Mouse (Mus musculus) subcutaneous adipose tissue, adult 2 months (tissue): ENCODE results near the gene Rcvrn. TPM values are rescaled to one million over a fixed set of nuclear protein-coding genes. Genes with fewer than 3 reads are reported as not detected.

Experiments
- polyA plus RNA-seq: library from polyadenylated mRNA; depleted of rRNA; stranded (reverse); fragments of >200 nt; gene quantifications from 2 replicates; pipeline ENCODE4 v1.2.3, GENCODE M21; 2012; ENCODE audit warnings: low replicate concordance; rRNA removed

Rcvrn gene
- polyA plus RNA-seq: 0.16 TPM in 1 of 2 replicates, not detected in the other

GRCm38 (mm10) chr11:67694703-67695376 lies at the start of gene Rcvrn:
Gene Rcvrn, plus strand, starts transcription at chr11:67695326.

Other genes starting within 250 kb of the Rcvrn start
- gene Gas7, start 239.9 kb upstream of the Rcvrn start, polyA plus RNA-seq: 26.7 and 28.1 TPM in 2 replicates
- not detected in 2 replicates for gene Glp2r, start 75.8 kb downstream of the Rcvrn start, polyA plus RNA-seq
- not detected in 2 replicates for gene Gsg1l2, start 79.3 kb downstream of the Rcvrn start, polyA plus RNA-seq
- not detected in 2 replicates for gene Dhrs7c, start 102.9 kb downstream of the Rcvrn start, polyA plus RNA-seq
- gene Usp43, start 226.8 kb downstream of the Rcvrn start, polyA plus RNA-seq: 1.9 and 3.8 TPM in 2 replicates